Mouse (Mus musculus) induced T-regulatory cell, adult 2 months (primary cell): ENCODE measurements around the gene Slc43a1.
A peak's percentile ranks its signal among the peaks of the same experiment; 100 is the strongest.
"Not testable (repeated sequence)": the region's sequence is repeated elsewhere in the genome, so short reads cannot be mapped to it uniquely, and the experiment has no call there.

Source experiments
- DNase-seq: peaks from one replicate; pipeline ENCODE4 v3.0.0-alpha.2; 2012; ENCODE audit warnings: low read depth

Gene Slc43a1

GRCm38 (mm10) chr2:84838593-84838949 lies at the start of gene Slc43a1:
Gene Slc43a1, plus strand, starts transcription at chr2:84838850.
- DNase-seq = peak; percentile 11

GRCm38 (mm10) chr2:84790418-84790817 lies 48.2 kb upstream of the Slc43a1 start:
- no peak for DNase-seq

- no peak for DNase-seq
Measured at GRCm38 (mm10) chr2:84792516-84792915, 46.1 kb upstream of the Slc43a1 start.

GRCm38 (mm10) chr2:84793154-84793553 lies 45.5 kb upstream of the Slc43a1 start:
- no peak for DNase-seq

- DNase-seq = no peak
Measured at GRCm38 (mm10) chr2:84793871-84794270, 44.8 kb upstream of the Slc43a1 start.

DNA sequence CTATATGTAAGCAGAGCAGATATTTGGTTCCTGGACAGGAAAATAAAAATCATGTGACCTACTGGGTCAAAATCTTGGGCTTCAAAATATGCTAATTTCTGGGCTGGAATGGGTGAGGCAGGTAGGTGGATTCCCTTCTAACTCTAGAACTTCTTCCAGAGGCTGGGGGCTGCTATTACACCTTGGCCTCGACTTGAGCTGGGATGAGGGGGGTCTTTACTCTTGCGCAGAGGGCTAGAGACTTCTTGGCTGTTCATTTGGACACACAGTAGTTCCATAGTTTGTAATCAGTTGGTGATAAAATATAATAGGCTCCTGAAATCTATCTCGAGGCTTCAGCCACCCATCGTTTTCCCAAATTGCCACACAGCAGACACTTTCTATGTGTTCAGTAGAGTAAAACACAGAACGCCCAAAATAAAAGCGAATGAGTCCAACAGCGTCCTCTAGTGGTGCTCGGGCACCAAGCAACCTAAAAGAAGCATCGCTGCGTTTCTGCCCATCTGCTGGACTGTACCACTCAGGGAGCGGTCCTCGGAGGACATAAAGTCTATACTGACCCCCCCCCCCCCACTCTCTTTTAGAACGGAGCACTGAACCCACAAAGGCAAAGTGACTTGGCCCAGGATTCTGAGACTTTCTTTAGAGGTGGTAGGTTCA lies 40.7 kb upstream of the Slc43a1 start:
- DNase-seq = peak; percentile 88

GRCm38 (mm10) chr2:84798493-84798921 lies 40.1 kb upstream of the Slc43a1 start, which contains the start of gene Ube2l6:
Gene Ube2l6, plus strand, starts transcription at chr2:84798828.
- peak; percentile 73 for DNase-seq

DNA sequence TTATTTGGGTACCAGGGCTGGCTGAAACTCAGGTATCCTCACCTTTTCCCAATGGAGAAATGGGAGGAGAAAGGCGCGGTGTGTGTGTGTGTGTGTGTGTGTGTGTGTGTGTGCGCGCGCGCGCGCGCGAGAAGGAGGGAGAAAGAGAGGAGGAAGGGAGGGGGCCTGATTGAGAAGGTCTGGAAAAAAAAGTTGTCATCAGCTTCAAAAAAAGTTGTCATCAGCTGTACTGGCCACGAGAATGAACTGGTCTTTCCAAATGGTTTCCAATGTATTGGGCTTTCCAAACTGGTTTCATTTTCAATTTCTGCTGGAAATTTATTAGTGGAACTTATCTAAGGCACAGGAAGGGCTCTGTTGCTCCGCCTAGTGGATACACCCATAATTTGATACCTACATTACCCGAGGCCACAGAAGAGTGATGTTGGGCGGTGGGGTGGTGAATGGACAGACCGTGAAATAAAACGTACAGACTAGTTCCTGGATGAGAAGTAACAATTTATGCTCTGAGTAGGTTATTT lies 39.5 kb upstream of the Slc43a1 start:
- peak; percentile 91 for DNase-seq

GRCm38 (mm10) chr2:84800304-84800703 lies 38.3 kb upstream of the Slc43a1 start:
- DNase-seq = peak; percentile 61

DNA sequence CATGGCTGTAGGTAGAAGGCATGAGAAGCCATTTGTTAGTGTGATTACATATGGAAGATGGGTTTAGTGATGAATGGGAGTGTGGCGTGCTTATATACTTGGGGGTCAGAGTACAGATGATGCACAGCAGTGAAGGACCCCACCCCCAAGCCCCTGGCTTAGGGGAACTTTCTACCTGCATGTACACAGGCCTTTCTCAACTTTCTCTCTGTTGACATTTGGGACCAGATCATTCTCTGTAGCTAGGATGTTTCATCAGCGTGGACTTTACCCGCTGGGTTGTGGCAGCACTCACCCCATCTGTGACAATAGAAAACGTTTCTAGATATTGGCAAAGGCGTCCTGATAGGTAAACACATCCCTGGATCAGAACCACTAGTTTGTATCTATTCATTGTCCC lies 37.4 kb upstream of the Slc43a1 start:
- not testable (repeated sequence) for DNase-seq

GRCm38 (mm10) chr2:84803963-84804362 lies 34.7 kb upstream of the Slc43a1 start:
- DNase-seq = no peak

GRCm38 (mm10) chr2:84806546-84806945 lies 32.1 kb upstream of the Slc43a1 start:
- no peak for DNase-seq

DNA sequence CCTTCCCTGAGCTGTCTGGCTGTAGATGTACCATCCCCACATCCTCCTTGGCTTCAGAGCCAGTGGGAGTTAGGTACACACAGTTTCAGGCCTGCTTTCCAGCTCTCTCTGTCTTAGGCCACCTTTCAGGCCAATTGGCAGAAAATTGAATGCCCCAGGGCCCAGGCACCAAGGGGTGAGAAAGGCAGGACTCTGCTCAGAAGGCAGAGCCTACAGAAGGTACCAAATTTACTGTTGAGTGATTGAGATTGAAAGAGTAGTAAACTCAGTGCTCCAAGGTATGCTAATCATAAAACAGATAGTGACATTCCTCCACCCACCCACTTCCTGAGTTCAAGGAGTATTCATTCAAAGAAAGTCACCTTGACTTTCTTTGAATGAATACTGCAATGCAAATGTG lies 29.3 kb upstream of the Slc43a1 start:
- no peak for DNase-seq

GRCm38 (mm10) chr2:84810526-84810885 lies 28.1 kb upstream of the Slc43a1 start:
- DNase-seq = no peak

GRCm38 (mm10) chr2:84810886-84811577 lies 27.6 kb upstream of the Slc43a1 start:
- peak; percentile 83 for DNase-seq

GRCm38 (mm10) chr2:84811880-84812279 lies 26.8 kb upstream of the Slc43a1 start:
- no peak for DNase-seq

- DNase-seq = no peak
Measured at GRCm38 (mm10) chr2:84812676-84813075, 26.0 kb upstream of the Slc43a1 start.

GRCm38 (mm10) chr2:84819861-84820260 lies 18.8 kb upstream of the Slc43a1 start:
- DNase-seq = no peak

- no peak for DNase-seq
Measured at GRCm38 (mm10) chr2:84822552-84822951, 16.1 kb upstream of the Slc43a1 start, which contains the start of gene Smtnl1. Gene Smtnl1, minus strand, starts transcription at chr2:84822652.

- DNase-seq = no peak
Measured at GRCm38 (mm10) chr2:84823237-84823636, 15.4 kb upstream of the Slc43a1 start.

DNA sequence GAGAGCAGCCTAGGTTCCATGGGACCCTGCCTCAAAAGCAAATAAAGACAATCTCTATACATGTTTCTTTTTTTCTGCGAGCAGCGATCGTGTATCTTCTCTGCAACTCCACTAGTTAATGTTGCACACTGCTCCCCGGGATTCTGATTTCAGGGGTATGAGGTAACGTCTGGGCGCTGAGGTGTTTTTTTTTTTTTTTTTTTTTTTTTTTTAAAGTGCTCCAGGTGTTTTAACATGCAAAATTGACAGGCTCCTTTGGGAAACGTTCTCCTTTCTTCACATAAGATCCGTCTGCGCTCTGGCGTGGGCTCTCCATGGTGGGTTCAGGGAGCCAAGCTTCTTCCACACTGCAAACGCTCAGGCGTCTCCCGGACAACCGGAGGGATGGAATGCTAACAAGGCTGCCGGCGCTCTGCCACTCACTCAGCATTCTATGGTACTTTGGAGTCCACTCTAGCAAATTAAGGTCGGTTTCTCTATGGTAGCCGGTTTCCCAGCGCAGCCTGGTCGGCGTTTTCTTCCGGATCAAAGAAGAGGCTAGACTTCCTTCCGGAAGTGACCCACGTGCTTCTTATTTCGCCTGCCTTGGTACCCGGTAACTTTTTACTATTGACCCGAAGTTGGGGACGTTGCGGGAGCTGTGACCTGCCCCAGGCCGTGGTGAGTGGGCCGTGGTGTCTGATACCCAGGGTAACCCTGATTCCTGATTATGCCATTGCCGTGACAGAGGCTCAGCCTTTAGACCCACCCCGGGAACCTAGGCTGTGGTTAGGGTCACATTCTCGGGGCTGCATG lies 12.0 kb upstream of the Slc43a1 start, which contains the start of gene Timm10:
Timm10 (plus strand) TSS at position 510 of the 795 bp plus-strand sequence.
- DNase-seq = peak; percentile 89

- DNase-seq = peak; percentile 53
Measured at GRCm38 (mm10) chr2:84827283-84827920, 11.2 kb upstream of the Slc43a1 start.
